Mouse (Mus musculus) heart, postnatal 4 days (tissue): ENCODE data around the gene Trpc7. TPM values are rescaled to one million over a fixed set of nuclear protein-coding genes. Genes with fewer than 3 reads are reported as not detected.

Source experiments
- DNase-seq: peaks from one replicate; pipeline ENCODE4 v3.0.0; 2021
- total RNA-seq, 2 experiments: library from RNA; stranded (reverse); gene quantifications; 2 replicates each; pipeline ENCODE4 v1.2.3; 2021

The Trpc7 gene
- under 1 TPM in 1 of 2 experiments, not detected in 1; 0.11 TPM for total RNA-seq

- DNase-seq = no peak
Measured at GRCm38 (mm10) chr13:56895893-56896292, at the start of gene Trpc7. Trpc7 (minus strand) TSS chr13:56895993.

GRCm38 (mm10) chr13:56939261-56939660 lies 43.5 kb upstream of the Trpc7 start:
- no peak for DNase-seq

GRCm38 (mm10) chr13:56933832-56934510 lies 38.2 kb upstream of the Trpc7 start:
- no peak for DNase-seq

GRCm38 (mm10) chr13:56930421-56930820 lies 34.6 kb upstream of the Trpc7 start:
- no peak for DNase-seq

- DNase-seq = no peak
Measured at GRCm38 (mm10) chr13:56922976-56923375, 27.2 kb upstream of the Trpc7 start.

GRCm38 (mm10) chr13:56921251-56921650 lies 25.5 kb upstream of the Trpc7 start:
- no peak for DNase-seq

- no peak for DNase-seq
Measured at GRCm38 (mm10) chr13:56914721-56915120, 18.9 kb upstream of the Trpc7 start.

- no peak for DNase-seq
Measured at GRCm38 (mm10) chr13:56911093-56911492, 15.3 kb upstream of the Trpc7 start.

- DNase-seq = peak; percentile 86
Measured at GRCm38 (mm10) chr13:56895386-56895785, 407 bp downstream of the Trpc7 start.

GRCm38 (mm10) chr13:56894543-56894942 lies 1.2 kb downstream of the Trpc7 start:
- no peak for DNase-seq

- DNase-seq = no peak
Measured at GRCm38 (mm10) chr13:56889888-56890287, 5.9 kb downstream of the Trpc7 start.

GRCm38 (mm10) chr13:56882931-56883330 lies 12.9 kb downstream of the Trpc7 start:
- DNase-seq = no peak

- no peak for DNase-seq
Measured at GRCm38 (mm10) chr13:56864567-56864966, 31.2 kb downstream of the Trpc7 start.

- no peak for DNase-seq
Measured at GRCm38 (mm10) chr13:56862011-56862410, 33.8 kb downstream of the Trpc7 start.

GRCm38 (mm10) chr13:56854506-56854905 lies 41.3 kb downstream of the Trpc7 start:
- no peak for DNase-seq

GRCm38 (mm10) chr13:56853436-56853835 lies 42.4 kb downstream of the Trpc7 start:
- no peak for DNase-seq

- no peak for DNase-seq
Measured at GRCm38 (mm10) chr13:56845866-56846265, 49.9 kb downstream of the Trpc7 start.

GRCm38 (mm10) chr13:56815471-56815870 lies 80.3 kb downstream of the Trpc7 start:
- DNase-seq = no peak

GRCm38 (mm10) chr13:56806776-56807490 lies 88.9 kb downstream of the Trpc7 start:
- peak; percentile 93 for DNase-seq

- no peak for DNase-seq
Measured at GRCm38 (mm10) chr13:56805131-56805530, 90.7 kb downstream of the Trpc7 start.

GRCm38 (mm10) chr13:56797459-56797858 lies 98.3 kb downstream of the Trpc7 start:
- no peak for DNase-seq

- DNase-seq = no peak
Measured at GRCm38 (mm10) chr13:56795501-56795900, 100.3 kb downstream of the Trpc7 start.

GRCm38 (mm10) chr13:56794441-56794840 lies 101.4 kb downstream of the Trpc7 start:
- no peak for DNase-seq

GRCm38 (mm10) chr13:56792844-56793243 lies 102.9 kb downstream of the Trpc7 start:
- no peak for DNase-seq
